Mouse (Mus musculus): Measurements from ENCODE around the gene Ctso.

Gene Ctso

GRCm38 (mm10) chr3:81961336-81961735 is 28.9 kb downstream of the Ctso start:
- WGBS: 86% methylated on average over 5 of the region's 5 CpGs

- WGBS: 43% methylated on average over 5 of the region's 5 CpGs
Measured at GRCm38 (mm10) chr3:81963768-81964167, 31.4 kb downstream of the Ctso start.

- 54% methylated on average over 3 of the region's 3 CpGs for WGBS
Measured at GRCm38 (mm10) chr3:81964596-81964995, 32.2 kb downstream of the Ctso start.

- WGBS: 58% methylated on average over 4 of the region's 4 CpGs
Measured at GRCm38 (mm10) chr3:81975607-81976006, 43.2 kb downstream of the Ctso start.

GRCm38 (mm10) chr3:81976102-81976501 is 43.7 kb downstream of the Ctso start, which contains the start of gene Tdo2:
Gene Tdo2, minus strand, starts transcription at chr3:81976202.

GRCm38 (mm10) chr3:81981576-81981975 is 49.2 kb downstream of the Ctso start:
- WGBS: 91% methylated on average over 5 of the region's 5 CpGs

DNA sequence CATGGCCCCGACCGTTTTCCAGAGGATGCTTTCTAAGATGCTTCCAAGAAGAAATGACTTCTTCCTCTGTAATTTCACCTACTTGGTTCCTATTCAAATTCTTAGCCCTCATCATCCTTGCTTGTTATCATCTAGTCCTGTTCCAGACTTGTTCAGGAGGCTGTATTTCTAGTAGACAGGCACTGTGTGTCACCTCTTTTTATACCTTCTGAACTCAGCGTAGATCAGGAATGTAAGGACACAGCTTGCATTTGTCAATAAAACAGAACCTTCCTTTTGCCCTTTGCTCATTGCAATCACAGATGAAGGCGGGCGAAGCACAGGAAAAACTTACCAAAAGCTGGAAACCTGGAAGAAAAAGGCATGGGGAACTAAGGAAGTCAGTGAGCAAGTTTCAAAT is 49.6 kb downstream of the Ctso start, which contains the start of gene Asic5:
Asic5 (plus strand) TSS at position 301 of the 400 bp plus-strand sequence.
- 92% methylated on average over 5 of the region's 5 CpGs for WGBS

GRCm38 (mm10) chr3:81983120-81983895 is 50.9 kb downstream of the Ctso start:
- 65% methylated on average over 8 of the region's 8 CpGs for WGBS

- WGBS: 35% methylated on average over 1 of the region's 1 CpGs
Measured at GRCm38 (mm10) chr3:81985100-81985499, 52.7 kb downstream of the Ctso start.

- WGBS: 97% methylated on average over 2 of the region's 2 CpGs
Measured at GRCm38 (mm10) chr3:81986103-81986502, 53.7 kb downstream of the Ctso start.

DNA sequence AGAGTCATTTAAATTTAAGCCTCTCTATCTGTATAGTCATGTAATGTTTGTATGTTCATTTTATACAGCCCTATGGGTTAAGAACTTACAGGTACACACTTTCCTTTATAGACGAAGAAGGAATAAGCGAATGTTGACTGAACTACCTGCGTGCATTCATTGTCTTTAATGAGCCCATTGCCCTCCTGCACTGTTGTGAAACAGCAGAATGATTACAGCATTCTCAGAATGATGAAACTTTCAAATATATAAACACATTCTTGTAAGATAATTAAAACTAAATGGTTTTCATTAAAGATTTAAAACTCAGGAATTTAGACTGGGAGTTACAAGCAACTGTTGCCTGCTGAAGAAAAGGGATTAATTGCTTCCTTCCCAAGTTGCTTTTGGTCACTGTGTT is 55.2 kb downstream of the Ctso start:
- 95% methylated on average over 3 of the region's 3 CpGs for WGBS

DNA sequence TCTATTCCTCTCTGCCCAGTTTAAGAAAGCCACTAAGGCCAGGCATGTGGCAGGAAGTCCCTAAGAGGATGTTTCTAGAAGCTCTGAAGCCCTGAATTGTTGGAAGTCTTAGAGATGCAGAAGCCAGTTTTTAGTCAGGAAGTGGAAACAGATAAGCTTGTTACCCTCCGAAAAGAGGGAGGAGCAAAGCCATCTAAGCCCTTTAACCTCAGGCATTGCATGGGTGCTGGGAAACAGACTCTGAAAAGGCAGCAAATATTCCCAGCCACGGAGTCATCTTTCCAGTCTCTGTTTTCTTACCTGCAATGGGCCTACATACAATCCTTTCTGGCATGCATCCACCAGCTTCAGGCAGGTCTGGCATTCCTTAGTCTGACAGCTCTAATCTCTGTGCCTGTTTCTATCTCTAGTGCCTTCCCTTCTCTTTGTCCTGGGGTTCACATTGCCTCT is 57.3 kb downstream of the Ctso start:
- WGBS: 57% methylated on average over 2 of the region's 2 CpGs

GRCm38 (mm10) chr3:81990531-81990930 is 58.1 kb downstream of the Ctso start:
- 78% methylated on average over 3 of the region's 3 CpGs for WGBS

- 38% methylated on average over 4 of the region's 4 CpGs for WGBS
Measured at GRCm38 (mm10) chr3:81995371-81995770, 63.0 kb downstream of the Ctso start.

DNA sequence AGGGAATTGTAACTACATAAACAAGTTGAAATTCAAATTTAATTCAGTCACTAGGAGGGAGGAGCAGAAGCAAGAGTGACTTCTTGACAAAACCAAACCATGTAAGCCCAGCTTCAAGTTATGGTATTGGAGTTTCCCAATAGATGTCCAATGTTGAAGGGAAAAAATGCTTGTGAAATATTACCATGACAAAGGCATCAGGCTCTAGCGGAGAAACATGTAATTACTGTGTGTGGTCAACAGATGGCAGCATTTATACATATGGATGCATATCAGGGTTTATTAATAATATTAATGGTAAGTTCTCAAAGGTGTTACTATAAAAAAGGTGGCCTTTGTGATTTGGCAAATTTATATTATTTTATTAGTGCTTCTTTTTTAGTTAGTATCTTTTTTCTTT is 63.6 kb downstream of the Ctso start:
- 2% methylated on average over 1 of the region's 1 CpGs for WGBS

All from cerebral cortex, adult 2 months (tissue).